Mouse (Mus musculus): Measurements from ENCODE around the gene Mgea5. TPM values are rescaled to one million over a fixed set of nuclear protein-coding genes. Genes with fewer than 3 reads are reported as not detected.

Gene Mgea5
- polyA plus RNA-seq, 1 experiment from 2014 or later, result 32.6 TPM

DNA sequence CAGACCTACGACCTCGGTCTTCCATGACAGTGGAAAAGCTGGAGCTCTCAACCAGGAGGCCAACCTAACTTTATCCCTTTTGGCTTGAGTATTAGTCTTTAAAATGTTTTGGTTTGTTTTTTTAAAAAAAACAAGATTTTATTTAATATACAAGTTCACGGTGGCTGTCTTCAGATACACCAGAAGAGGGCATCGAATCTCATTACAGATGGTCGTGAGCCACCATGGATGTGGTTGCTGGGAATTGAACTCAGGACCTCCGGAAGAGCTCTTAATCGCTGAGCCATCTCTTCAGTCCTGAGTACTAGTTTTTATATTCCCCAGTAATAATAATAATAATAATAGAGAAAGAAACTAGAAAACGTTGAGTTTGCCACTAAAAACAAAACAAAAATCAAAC lies 2.0 kb downstream of the Mgea5 start:
- Histone ChIP-seq H3K4me3 (peak overlapping the region; percentile 83), H3K4me1 (peaks cover 35% of the 10 kb centered on the region), H3K4me2 (peak overlapping the region; percentile 73), H3K36me3 (peaks cover 45% of the 10 kb centered on the region), H3K9me3 (no peaks in the 10 kb centered on the region), H3K27me3 (replicated peaks) (no peaks in the 10 kb centered on the region), H3K9ac (peak overlapping the region; percentile 95), H3K27ac (replicated peaks) (no peak overlapping the region)
- 60% methylated on average over 8 of the region's 8 CpGs for WGBS
- no peak for ATAC-seq (ENCODE audit: extremely low read depth, insufficient number of reproducible peaks, low FRiP score, low TSS enrichment)

- H3K4me1 ChIP-seq, result peaks cover 35% of the 10 kb centered on the region
- H3K9ac ChIP-seq, result peak overlapping the region; percentile 95; the same call in 1 of the 2 replicates
- WGBS, result 77% methylated on average over 13 of the region's 13 CpGs
- H3K4me3 ChIP-seq, result peak overlapping the region; percentile 83
- H3K4me2 ChIP-seq, result peak overlapping the region; percentile 73
- H3K27me3 ChIP-seq (replicated peaks), result no peaks in the 10 kb centered on the region
- H3K9me3 ChIP-seq, result no peaks in the 10 kb centered on the region
- H3K36me3 ChIP-seq, result peaks cover 58% of the 10 kb centered on the region
- no peak overlapping the region for H3K27ac ChIP-seq (replicated peaks)
- ATAC-seq (ENCODE audit: extremely low read depth, insufficient number of reproducible peaks, low FRiP score, low TSS enrichment), result no peak
Observed at GRCm38 (mm10) chr19:45780350-45780915, 3.2 kb downstream of the Mgea5 start.

DNA sequence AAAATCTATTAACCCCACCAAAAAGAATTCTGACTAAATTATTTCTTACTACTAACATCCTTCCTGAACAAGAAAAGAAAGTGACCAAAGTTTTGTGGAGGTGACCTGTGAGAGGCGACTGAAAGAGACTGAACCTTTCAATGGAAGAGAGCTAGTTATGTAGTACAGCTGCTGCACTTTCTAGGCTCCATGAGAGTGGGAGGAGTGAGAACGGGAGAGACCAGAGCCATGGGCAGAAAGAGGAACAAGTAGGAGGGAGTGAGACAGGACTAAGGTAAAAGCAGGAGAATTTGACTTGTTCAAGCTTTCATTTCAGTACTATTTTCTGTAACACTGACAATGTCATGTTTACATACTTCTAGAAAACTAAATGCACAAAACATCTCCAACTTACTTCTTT lies 8.2 kb downstream of the Mgea5 start:
- Histone ChIP-seq H3K27me3 (replicated peaks) (no peaks in the 10 kb centered on the region), H3K9ac (no peak overlapping the region), H3K36me3 (peaks cover 100% of the 10 kb centered on the region), H3K4me3 (no peak overlapping the region), H3K4me1 (peaks cover 14% of the 10 kb centered on the region), H3K4me2 (no peak overlapping the region), H3K27ac (replicated peaks) (no peak overlapping the region), H3K9me3 (no peaks in the 10 kb centered on the region)
- ATAC-seq (ENCODE audit: extremely low read depth, insufficient number of reproducible peaks, low FRiP score, low TSS enrichment), result no peak
- 69% methylated on average over 2 of the region's 2 CpGs for WGBS

DNA sequence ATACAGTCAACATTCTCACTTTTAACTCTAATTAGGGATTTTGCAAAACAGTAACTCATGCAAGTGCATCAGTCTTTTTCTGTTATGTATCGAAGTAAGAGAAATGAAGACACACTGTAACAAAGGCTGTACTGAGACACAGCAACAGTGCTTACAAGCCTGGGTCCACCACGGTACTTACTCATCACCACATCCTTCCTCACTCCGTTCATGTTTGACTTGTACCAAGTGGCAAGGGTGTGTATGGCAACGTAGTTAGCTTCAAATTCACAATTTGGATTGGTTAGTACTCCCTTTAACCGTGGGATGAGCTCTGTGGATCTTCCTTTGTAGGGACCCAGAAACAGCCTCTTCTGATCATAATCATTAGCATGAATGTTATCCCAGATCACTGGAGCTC lies 12.1 kb downstream of the Mgea5 start:
- Histone ChIP-seq H3K4me3 (no peak overlapping the region), H3K27ac (replicated peaks) (no peak overlapping the region), H3K9me3 (no peaks in the 10 kb centered on the region), H3K36me3 (peaks cover 99% of the 10 kb centered on the region), H3K4me2 (no peak overlapping the region), H3K4me1 (no peaks in the 10 kb centered on the region), H3K9ac (no peak overlapping the region), H3K27me3 (replicated peaks) (no peaks in the 10 kb centered on the region)
- ATAC-seq (ENCODE audit: extremely low read depth, insufficient number of reproducible peaks, low FRiP score, low TSS enrichment), result no peak
- WGBS, result 84% methylated on average over 5 of the region's 5 CpGs

DNA sequence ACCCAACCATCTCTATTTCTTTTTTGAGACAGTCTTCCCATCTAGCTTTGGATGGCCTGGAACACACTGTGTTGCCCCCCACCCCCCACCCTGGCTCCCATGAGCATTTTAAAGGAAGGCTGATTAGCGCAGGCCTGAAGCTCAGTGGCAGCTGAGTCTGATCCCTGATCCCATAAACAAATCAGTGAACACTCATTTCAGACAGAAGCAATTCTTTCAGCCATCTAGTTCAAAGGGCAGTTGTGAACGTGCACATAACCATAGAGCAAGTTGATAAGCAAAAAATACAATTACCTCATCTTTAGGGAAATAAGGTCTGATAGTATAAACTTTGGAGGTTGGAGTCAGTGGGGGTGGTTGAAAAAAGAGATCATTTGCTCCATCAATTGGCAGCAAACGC lies 22.8 kb downstream of the Mgea5 start:
- WGBS, result 72% methylated on average over 3 of the region's 3 CpGs
- no peak for ATAC-seq (ENCODE audit: extremely low read depth, insufficient number of reproducible peaks, low FRiP score, low TSS enrichment)

DNA sequence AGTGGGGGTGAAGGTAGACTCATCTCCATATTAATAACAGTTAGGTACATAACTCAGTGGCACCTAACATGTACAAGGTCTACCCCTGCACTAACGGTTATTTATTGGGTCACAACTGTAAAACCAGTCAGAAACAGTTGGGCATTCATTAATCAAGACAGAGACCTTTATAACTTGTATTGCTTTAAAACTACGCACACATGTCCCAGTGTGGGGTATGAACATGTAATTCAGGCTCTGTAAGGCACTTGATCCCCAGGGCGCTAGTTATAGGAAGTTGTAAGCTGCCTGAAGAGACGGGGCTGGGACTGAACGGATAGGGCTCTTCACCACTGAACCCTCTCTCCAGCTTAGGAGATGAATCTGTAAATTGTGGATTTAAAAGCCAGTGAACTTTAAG lies 25.0 kb downstream of the Mgea5 start:
- Histone ChIP-seq H3K27me3 (replicated peaks) (no peaks in the 10 kb centered on the region), H3K36me3 (peaks cover 95% of the 10 kb centered on the region), H3K4me1 (no peaks in the 10 kb centered on the region), H3K9ac (no peak overlapping the region), H3K4me2 (no peak overlapping the region), H3K9me3 (no peaks in the 10 kb centered on the region), H3K27ac (replicated peaks) (no peak overlapping the region), H3K4me3 (no peak overlapping the region)
- no peak for ATAC-seq (ENCODE audit: extremely low read depth, insufficient number of reproducible peaks, low FRiP score, low TSS enrichment)
- 89% methylated on average over 5 of the region's 5 CpGs for WGBS

More for the DNA sequence above, 22.8 kb downstream of the Mgea5 start:
- Histone ChIP-seq H3K9ac (no peak overlapping the region), H3K4me1 (no peaks in the 10 kb centered on the region), H3K36me3 (peaks cover 95% of the 10 kb centered on the region), H3K27me3 (replicated peaks) (no peaks in the 10 kb centered on the region), H3K4me3 (no peak overlapping the region), H3K4me2 (no peak overlapping the region), H3K27ac (replicated peaks) (no peak overlapping the region), H3K9me3 (no peaks in the 10 kb centered on the region)

DNA sequence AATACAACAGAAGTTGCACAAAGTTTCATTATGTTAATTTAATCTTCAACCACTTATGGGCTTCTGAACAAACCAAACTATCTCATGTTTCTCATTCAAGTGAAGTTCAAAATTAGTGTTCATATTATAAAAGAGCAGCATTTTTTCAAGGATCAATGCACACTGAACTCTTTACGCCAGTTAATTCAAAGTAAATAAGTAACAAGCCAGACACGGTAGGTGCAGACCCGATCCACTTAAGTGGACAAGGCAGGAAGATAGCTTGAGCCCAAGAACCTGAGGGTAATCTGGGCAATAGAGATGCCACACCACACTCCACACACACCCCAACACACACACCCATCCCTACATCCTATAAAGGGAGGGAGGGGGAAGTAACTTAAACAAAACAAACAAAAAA lies 30.1 kb downstream of the Mgea5 start:
- Histone ChIP-seq H3K27me3 (replicated peaks) (no peaks in the 10 kb centered on the region), H3K4me1 (peaks cover 9% of the 10 kb centered on the region), H3K4me2 (no peak overlapping the region), H3K27ac (replicated peaks) (no peak overlapping the region), H3K9ac (no peak overlapping the region), H3K36me3 (peaks cover 82% of the 10 kb centered on the region), H3K9me3 (no peaks in the 10 kb centered on the region), H3K4me3 (no peak overlapping the region)
- ATAC-seq (ENCODE audit: extremely low read depth, insufficient number of reproducible peaks, low FRiP score, low TSS enrichment), result no peak
- WGBS, result 91% methylated on average over 3 of the region's 3 CpGs

GRCm38 (mm10) chr19:45751881-45752280 lies 31.8 kb downstream of the Mgea5 start:
- no peak overlapping the region for H3K4me2 ChIP-seq
- H3K27ac ChIP-seq (replicated peaks), result no peak overlapping the region
- H3K4me1 ChIP-seq, result peaks cover 22% of the 10 kb centered on the region
- 87% methylated on average over 7 of the region's 7 CpGs for WGBS
- no peaks in the 10 kb centered on the region for H3K9me3 ChIP-seq
- no peak overlapping the region for H3K4me3 ChIP-seq
- no peak for ATAC-seq (ENCODE audit: extremely low read depth, insufficient number of reproducible peaks, low FRiP score, low TSS enrichment)
- peaks cover 66% of the 10 kb centered on the region for H3K36me3 ChIP-seq
- H3K9ac ChIP-seq, result no peak overlapping the region
- 0 out of 2 replicates have a peak, but pooled peaks cover 4% of the 10 kb centered on the region for H3K27me3 ChIP-seq (replicated peaks)

DNA sequence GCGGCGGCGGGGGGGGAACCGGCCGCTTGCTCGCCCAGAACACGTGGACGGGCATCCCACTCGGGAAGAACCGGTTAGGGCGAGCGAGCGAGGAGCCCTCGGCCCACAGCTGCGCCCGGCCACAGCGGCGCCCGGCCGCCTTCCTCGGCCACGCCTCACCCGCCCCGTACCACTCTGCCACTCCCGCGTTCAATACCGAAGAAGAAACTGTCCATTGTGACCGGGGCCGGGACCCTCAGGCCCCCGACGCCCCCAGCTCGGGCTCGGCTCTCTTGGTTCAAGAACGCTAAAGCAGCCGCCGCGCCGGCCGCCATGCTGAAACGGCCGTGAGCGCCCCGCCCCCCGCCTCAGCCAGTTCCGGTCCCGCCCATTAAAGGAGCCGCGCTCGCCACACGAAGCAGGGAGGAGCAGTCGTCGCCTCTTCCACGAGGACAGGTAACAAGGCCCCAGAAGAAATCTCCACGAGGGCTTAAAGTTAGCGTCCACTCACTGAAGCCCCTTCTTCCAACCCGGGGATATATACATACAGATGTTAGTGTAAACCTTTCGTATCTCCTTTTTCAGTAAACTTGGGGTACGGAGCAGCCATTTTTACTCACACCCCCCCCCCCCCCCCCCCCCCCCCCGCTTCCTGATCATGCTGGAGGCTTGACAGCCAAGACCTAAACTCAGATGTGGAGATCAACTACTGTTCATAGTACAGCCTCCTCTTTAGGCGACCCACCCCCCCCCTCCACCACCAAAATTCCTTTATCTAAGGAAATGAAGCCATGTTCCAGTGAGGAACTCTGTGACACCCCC lies 34.2 kb downstream of the Mgea5 start, which contains the start of gene Npm3:
Gene Npm3 (minus strand): TSS at position 349 of the 801 bp plus-strand sequence.
- under 1% methylated on average over 57 of the region's 60 CpGs for WGBS
- Histone ChIP-seq H3K4me2 (peak within 1 kb of the TSS; percentile 98), H3K9me3 (no peaks in the 10 kb centered on the region), H3K27me3 (replicated peaks) (peaks cover 26% of the 10 kb centered on the region), H3K27ac (replicated peaks) (no peak within 1 kb of the TSS), H3K4me1 (peaks cover 40% of the 10 kb centered on the region), H3K4me3 (peak within 1 kb of the TSS; percentile 96), H3K36me3 (peaks cover 42% of the 10 kb centered on the region), H3K9ac (peak within 1 kb of the TSS; percentile 95)
- ATAC-seq (ENCODE audit: extremely low read depth, insufficient number of reproducible peaks, low FRiP score, low TSS enrichment), result peak; percentile 69; the same call in 1 of the 2 replicates

- no peak overlapping the region for H3K27ac ChIP-seq (replicated peaks)
- 1% methylated on average over 33 of the region's 33 CpGs for WGBS
Observed at GRCm38 (mm10) chr19:45748691-45749242, 34.9 kb downstream of the Mgea5 start.

GRCm38 (mm10) chr19:45748206-45748605 lies 35.4 kb downstream of the Mgea5 start:
- peaks cover 30% of the 10 kb centered on the region for H3K36me3 ChIP-seq
- WGBS, result 38% methylated on average over 9 of the region's 9 CpGs
- peaks cover 41% of the 10 kb centered on the region for H3K4me1 ChIP-seq
- H3K9ac ChIP-seq, result peak overlapping the region; percentile 95
- no peaks in the 10 kb centered on the region for H3K9me3 ChIP-seq
- peak overlapping the region; percentile 96 for H3K4me3 ChIP-seq
- H3K27me3 ChIP-seq (replicated peaks), result peaks cover 39% of the 10 kb centered on the region
- H3K4me2 ChIP-seq, result peak overlapping the region; percentile 98
- ATAC-seq (ENCODE audit: extremely low read depth, insufficient number of reproducible peaks, low FRiP score, low TSS enrichment), result no peak
- H3K27ac ChIP-seq (replicated peaks), result no peak overlapping the region

More at GRCm38 (mm10) chr19:45748691-45749242, 34.9 kb downstream of the Mgea5 start:
- peaks cover 35% of the 10 kb centered on the region for H3K36me3 ChIP-seq
- H3K4me2 ChIP-seq, result peak overlapping the region; percentile 98
- H3K4me3 ChIP-seq, result peak overlapping the region; percentile 96
- H3K9me3 ChIP-seq, result no peaks in the 10 kb centered on the region
- peaks cover 40% of the 10 kb centered on the region for H3K4me1 ChIP-seq
- H3K27me3 ChIP-seq (replicated peaks), result peaks cover 33% of the 10 kb centered on the region
- H3K9ac ChIP-seq, result peak overlapping the region; percentile 95
- ATAC-seq (ENCODE audit: extremely low read depth, insufficient number of reproducible peaks, low FRiP score, low TSS enrichment), result peak; percentile 12; the same call in 1 of the 2 replicates

All from heart, embryonic 13.5 days (tissue).